Mouse (Mus musculus): ENCODE results near the gene Homer1. TPM values are rescaled to one million over a fixed set of nuclear protein-coding genes. Genes with fewer than 3 reads are reported as not detected.

The Homer1 gene
- polyA plus RNA-seq, 1 experiment from 2014 or later = 11.8 TPM

GRCm38 (mm10) chr13:93383092-93383491, 83.7 kb downstream of the Homer1 start:
- H3K9ac ChIP-seq = no peak overlapping the region
- no peak overlapping the region for H3K27ac ChIP-seq
- ATAC-seq (ENCODE audit: low FRiP score) = no peak
- H3K4me2 ChIP-seq = no peak overlapping the region
- 95% methylated on average over 5 of the region's 5 CpGs for WGBS
- no peak overlapping the region for H3K4me3 ChIP-seq
- H3K4me1 ChIP-seq (replicated peaks) = no peaks in the 10 kb centered on the region
- H3K27me3 ChIP-seq = no peaks in the 10 kb centered on the region
- no peaks in the 10 kb centered on the region for H3K9me3 ChIP-seq
- no peaks in the 10 kb centered on the region for H3K36me3 ChIP-seq

DNA sequence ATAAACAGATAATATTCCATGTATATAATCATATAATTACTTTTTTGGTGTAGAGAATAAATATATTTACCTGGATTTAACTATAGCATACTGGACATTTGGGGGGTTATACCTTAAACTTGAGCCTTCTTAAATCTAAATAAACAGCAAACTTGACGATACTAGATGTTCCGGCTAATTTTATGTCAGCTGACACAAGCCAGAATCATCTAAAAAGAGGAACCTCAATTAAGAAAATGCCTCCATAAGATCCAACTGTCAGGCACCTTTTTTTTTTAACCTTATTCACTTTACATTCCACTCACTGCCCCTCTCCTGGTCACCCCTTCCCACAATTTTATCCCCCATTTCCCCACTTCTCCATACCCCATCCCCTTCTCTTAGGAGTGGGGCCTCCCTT, 84.2 kb downstream of the Homer1 start:
- no peaks in the 10 kb centered on the region for H3K36me3 ChIP-seq
- no peak overlapping the region for H3K9ac ChIP-seq
- no peaks in the 10 kb centered on the region for H3K27me3 ChIP-seq
- H3K9me3 ChIP-seq = no peaks in the 10 kb centered on the region
- H3K4me2 ChIP-seq = no peak overlapping the region
- H3K27ac ChIP-seq = no peak overlapping the region
- ATAC-seq (ENCODE audit: low FRiP score) = no peak
- WGBS = 94% methylated on average over 2 of the region's 2 CpGs
- H3K4me3 ChIP-seq = no peak overlapping the region
- no peaks in the 10 kb centered on the region for H3K4me1 ChIP-seq (replicated peaks)

DNA sequence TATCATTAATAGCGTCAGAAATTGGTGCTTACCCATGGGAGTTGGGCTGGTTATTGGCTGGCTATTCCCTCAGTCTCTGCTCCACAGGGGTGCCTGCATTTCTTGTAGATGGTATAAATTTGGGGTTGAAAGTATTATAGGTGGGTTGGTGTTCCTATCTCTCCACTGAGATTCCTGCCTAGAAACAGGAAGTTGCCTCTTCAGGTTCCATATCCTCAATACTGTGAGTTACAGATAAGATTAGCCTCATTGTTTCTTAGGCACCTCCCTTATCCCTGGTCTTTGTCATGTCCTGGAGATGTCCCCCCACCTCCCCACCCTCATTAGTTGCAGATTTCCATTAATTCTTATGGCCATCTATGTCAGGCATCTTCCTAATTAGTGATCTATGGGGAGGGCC, 85.0 kb downstream of the Homer1 start:
- H3K27ac ChIP-seq = no peak overlapping the region
- no peak overlapping the region for H3K9ac ChIP-seq
- 74% methylated on average over 1 of the region's 1 CpGs for WGBS
- no peaks in the 10 kb centered on the region for H3K9me3 ChIP-seq
- H3K36me3 ChIP-seq = no peaks in the 10 kb centered on the region
- H3K27me3 ChIP-seq = no peaks in the 10 kb centered on the region
- ATAC-seq (ENCODE audit: low FRiP score) = no peak
- H3K4me2 ChIP-seq = no peak overlapping the region
- no peak overlapping the region for H3K4me3 ChIP-seq
- no peaks in the 10 kb centered on the region for H3K4me1 ChIP-seq (replicated peaks)

DNA sequence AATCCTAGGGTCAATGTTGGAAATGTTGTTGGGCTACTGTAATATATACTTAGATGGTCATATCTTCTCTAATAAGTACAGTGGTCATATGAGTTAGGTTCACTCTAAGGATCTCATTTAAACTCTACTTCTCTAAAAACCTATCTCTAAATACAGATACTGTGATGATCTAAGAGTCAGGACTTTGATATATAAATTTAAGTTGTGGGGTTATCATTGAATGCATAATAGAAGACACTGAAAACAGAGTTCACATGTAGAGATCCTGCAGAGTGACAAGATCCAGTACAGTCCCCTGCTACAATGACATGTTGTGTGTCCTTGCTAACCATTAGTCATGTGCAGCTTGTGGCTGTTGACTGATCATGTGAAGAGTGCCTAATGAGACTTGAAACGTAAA, 85.7 kb downstream of the Homer1 start:
- Histone ChIP-seq H3K4me3 (no peak overlapping the region), H3K9ac (no peak overlapping the region), H3K9me3 (no peaks in the 10 kb centered on the region), H3K27ac (no peak overlapping the region), H3K4me1 (replicated peaks) (no peaks in the 10 kb centered on the region), H3K27me3 (no peaks in the 10 kb centered on the region), H3K4me2 (no peak overlapping the region), H3K36me3 (no peaks in the 10 kb centered on the region)
- WGBS = 79% methylated on average over 1 of the region's 1 CpGs
- ATAC-seq (ENCODE audit: low FRiP score) = no peak

DNA sequence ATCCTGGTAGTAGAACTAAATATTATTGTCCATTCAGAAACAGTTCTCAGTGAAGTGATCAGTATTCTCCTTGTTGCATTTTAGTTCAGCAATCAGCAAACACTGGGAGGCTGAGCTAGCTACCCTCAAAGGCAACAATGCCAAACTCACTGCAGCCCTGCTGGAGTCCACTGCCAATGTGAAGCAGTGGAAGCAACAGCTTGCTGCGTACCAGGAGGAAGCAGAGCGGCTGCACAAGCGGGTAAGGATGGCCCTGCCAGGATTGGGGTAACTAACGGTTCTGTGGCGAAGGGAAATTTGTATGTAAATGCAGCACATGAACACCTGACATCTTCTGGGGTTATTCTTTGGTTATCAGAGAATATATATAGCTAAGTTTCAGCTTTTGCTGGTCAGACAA, 88.0 kb downstream of the Homer1 start:
- Histone ChIP-seq H3K4me2 (no peak overlapping the region), H3K4me3 (no peak overlapping the region), H3K9ac (no peak overlapping the region), H3K9me3 (no peaks in the 10 kb centered on the region), H3K27me3 (no peaks in the 10 kb centered on the region), H3K27ac (no peak overlapping the region), H3K4me1 (replicated peaks) (no peaks in the 10 kb centered on the region), H3K36me3 (peaks cover 6% of the 10 kb centered on the region; the same call in 1 of the 2 replicates)
- ATAC-seq (ENCODE audit: low FRiP score) = no peak
- 75% methylated on average over 5 of the region's 5 CpGs for WGBS

GRCm38 (mm10) chr13:93388594-93389241, 89.3 kb downstream of the Homer1 start:
- Histone ChIP-seq H3K4me3 (no peak overlapping the region), H3K36me3 (peaks cover 11% of the 10 kb centered on the region), H3K27ac (no peak overlapping the region), H3K9ac (no peak overlapping the region), H3K9me3 (no peaks in the 10 kb centered on the region), H3K4me2 (no peak overlapping the region), H3K27me3 (no peaks in the 10 kb centered on the region), H3K4me1 (replicated peaks) (no peaks in the 10 kb centered on the region)
- WGBS = 82% methylated on average over 7 of the region's 7 CpGs
- ATAC-seq (ENCODE audit: low FRiP score) = no peak

GRCm38 (mm10) chr13:93389242-93389625, 89.8 kb downstream of the Homer1 start:
- H3K9ac ChIP-seq = no peak overlapping the region
- WGBS = 66% methylated on average over 2 of the region's 2 CpGs
- H3K4me3 ChIP-seq = no peak overlapping the region
- peaks cover 16% of the 10 kb centered on the region for H3K36me3 ChIP-seq
- H3K4me2 ChIP-seq = no peak overlapping the region
- no peaks in the 10 kb centered on the region for H3K4me1 ChIP-seq (replicated peaks)
- H3K9me3 ChIP-seq = no peaks in the 10 kb centered on the region
- no peak for ATAC-seq (ENCODE audit: low FRiP score)
- H3K27ac ChIP-seq = no peak overlapping the region
- H3K27me3 ChIP-seq = no peaks in the 10 kb centered on the region

GRCm38 (mm10) chr13:93399710-93400216, 100.3 kb downstream of the Homer1 start:
- WGBS = 85% methylated on average over 5 of the region's 5 CpGs
- Histone ChIP-seq H3K4me3 (no peak overlapping the region), H3K36me3 (peaks cover 35% of the 10 kb centered on the region), H3K27ac (no peak overlapping the region), H3K27me3 (no peaks in the 10 kb centered on the region), H3K9me3 (no peaks in the 10 kb centered on the region), H3K4me2 (no peak overlapping the region), H3K9ac (no peak overlapping the region), H3K4me1 (replicated peaks) (no peaks in the 10 kb centered on the region)
- no peak for ATAC-seq (ENCODE audit: low FRiP score)

- H3K36me3 ChIP-seq = peaks cover 34% of the 10 kb centered on the region
- H3K27ac ChIP-seq = no peak overlapping the region
- WGBS = 95% methylated on average over 7 of the region's 7 CpGs
These were observed 102.5 kb downstream of the Homer1 start for GRCm38 (mm10) chr13:93401947-93402346.

GRCm38 (mm10) chr13:93406855-93407254, 107.4 kb downstream of the Homer1 start:
- 94% methylated on average over 5 of the region's 5 CpGs for WGBS
- no peak for ATAC-seq (ENCODE audit: low FRiP score)

More at GRCm38 (mm10) chr13:93401947-93402346, 102.5 kb downstream of the Homer1 start:
- no peaks in the 10 kb centered on the region for H3K9me3 ChIP-seq
- no peak overlapping the region for H3K9ac ChIP-seq
- ATAC-seq (ENCODE audit: low FRiP score) = no peak
- no peak overlapping the region for H3K4me3 ChIP-seq
- no peaks in the 10 kb centered on the region for H3K27me3 ChIP-seq
- H3K4me2 ChIP-seq = no peak overlapping the region
- no peaks in the 10 kb centered on the region for H3K4me1 ChIP-seq (replicated peaks)

GRCm38 (mm10) chr13:93410343-93410742, 110.9 kb downstream of the Homer1 start:
- Histone ChIP-seq H3K36me3 (peaks cover 23% of the 10 kb centered on the region), H3K9me3 (no peaks in the 10 kb centered on the region), H3K4me1 (replicated peaks) (no peaks in the 10 kb centered on the region), H3K9ac (no peak overlapping the region), H3K27ac (no peak overlapping the region), H3K27me3 (no peaks in the 10 kb centered on the region), H3K4me3 (no peak overlapping the region), H3K4me2 (no peak overlapping the region)
- 87% methylated on average over 4 of the region's 4 CpGs for WGBS
- ATAC-seq (ENCODE audit: low FRiP score) = no peak

More at GRCm38 (mm10) chr13:93406855-93407254, 107.4 kb downstream of the Homer1 start:
- Histone ChIP-seq H3K4me1 (replicated peaks) (no peaks in the 10 kb centered on the region), H3K27ac (no peak overlapping the region), H3K27me3 (no peaks in the 10 kb centered on the region), H3K9ac (no peak overlapping the region), H3K4me2 (no peak overlapping the region), H3K9me3 (no peaks in the 10 kb centered on the region), H3K36me3 (peaks cover 32% of the 10 kb centered on the region), H3K4me3 (no peak overlapping the region)

- Histone ChIP-seq H3K36me3 (peaks cover 5% of the 10 kb centered on the region; the same call in 1 of the 2 replicates), H3K4me2 (no peak overlapping the region), H3K27me3 (no peaks in the 10 kb centered on the region), H3K4me3 (no peak overlapping the region), H3K9ac (no peak overlapping the region), H3K9me3 (no peaks in the 10 kb centered on the region), H3K27ac (no peak overlapping the region), H3K4me1 (replicated peaks) (0 out of 2 replicates have a peak, but pooled peaks cover 3% of the 10 kb centered on the region)
- WGBS = 96% methylated on average over 5 of the region's 5 CpGs
- no peak for ATAC-seq (ENCODE audit: low FRiP score)
These were observed 115.6 kb downstream of the Homer1 start for GRCm38 (mm10) chr13:93415055-93415454.

- Histone ChIP-seq H3K9ac (no peak overlapping the region), H3K27me3 (no peaks in the 10 kb centered on the region), H3K4me1 (replicated peaks) (0 out of 2 replicates have a peak, but pooled peaks cover 3% of the 10 kb centered on the region), H3K4me3 (no peak overlapping the region), H3K9me3 (no peaks in the 10 kb centered on the region), H3K27ac (no peak overlapping the region), H3K4me2 (no peak overlapping the region), H3K36me3 (peaks cover 5% of the 10 kb centered on the region; the same call in 1 of the 2 replicates)
- WGBS = 79% methylated on average over 2 of the region's 2 CpGs
- ATAC-seq (ENCODE audit: low FRiP score) = no peak
These were observed 118.9 kb downstream of the Homer1 start for GRCm38 (mm10) chr13:93418292-93418691.

All from hindbrain, embryonic 13.5 days (tissue).